Mouse (Mus musculus): Measurements from ENCODE around the gene Hes5. TPM values are rescaled to one million over a fixed set of nuclear protein-coding genes. Genes with fewer than 3 reads are reported as not detected.
A peak's percentile ranks its signal among the peaks of the same experiment; 100 is the strongest.

Gene Hes5
- polyA plus RNA-seq, 1 experiment from 2014 or later = 47.4 TPM

GRCm38 (mm10) chr4:154963190-154963836 lies 2.6 kb downstream of the Hes5 start:
- peaks cover 34% of the 10 kb centered on the region for H3K4me1 ChIP-seq (ENCODE audit: control insufficient read depth, insufficient read depth, low read length)
- no peaks in the 10 kb centered on the region for H3K36me3 ChIP-seq (replicated peaks; ENCODE audit: control insufficient read depth, insufficient read depth, low read depth, low read length)
- peaks cover 53% of the 10 kb centered on the region for H3K27me3 ChIP-seq (ENCODE audit: control insufficient read depth, insufficient read depth, low read length)
- H3K9ac ChIP-seq (replicated peaks; ENCODE audit: low read length) = peak overlapping the region; percentile 69
- ATAC-seq (replicated peaks; ENCODE audit: insufficient number of reproducible peaks, low FRiP score, low TSS enrichment, low read depth) (peak; percentile 1; the same call in 1 of the 2 replicates), DNase-seq (ENCODE audit: low spot score) (no peak)
- 22% methylated on average over 11 of the region's 11 CpGs for WGBS
- peak overlapping the region; percentile 25; the same call in 1 of the 2 replicates for H3K27ac ChIP-seq (replicated peaks; ENCODE audit: low read depth, low read length)
- H3K4me3 ChIP-seq (ENCODE audit: low read depth, low read length) = peak overlapping the region; percentile 84
- no peaks in the 10 kb centered on the region for H3K9me3 ChIP-seq (replicated peaks; ENCODE audit: control insufficient read depth, low read length)
- peak overlapping the region; percentile 51 for H3K4me2 ChIP-seq (ENCODE audit: low read depth, low read length)

- peaks cover 45% of the 10 kb centered on the region for H3K27me3 ChIP-seq (ENCODE audit: control insufficient read depth, insufficient read depth, low read length)
- H3K27ac ChIP-seq (replicated peaks; ENCODE audit: low read depth, low read length) = peak within 1 kb of the TSS; percentile 81
- peaks cover 28% of the 10 kb centered on the region for H3K4me1 ChIP-seq (ENCODE audit: control insufficient read depth, insufficient read depth, low read length)
- no peaks in the 10 kb centered on the region for H3K9me3 ChIP-seq (replicated peaks; ENCODE audit: control insufficient read depth, low read length)
- no peaks in the 10 kb centered on the region; the same call in 1 of the 2 replicates for H3K36me3 ChIP-seq (replicated peaks; ENCODE audit: control insufficient read depth, insufficient read depth, low read depth, low read length)
- peak within 1 kb of the TSS; percentile 84 for H3K4me3 ChIP-seq (ENCODE audit: low read depth, low read length)
- DNase-seq (ENCODE audit: low spot score) (peak; percentile 94), ATAC-seq (replicated peaks; ENCODE audit: insufficient number of reproducible peaks, low FRiP score, low TSS enrichment, low read depth) (peak; percentile 90)
- H3K9ac ChIP-seq (replicated peaks; ENCODE audit: low read length) = peak within 1 kb of the TSS; percentile 89
- peak within 1 kb of the TSS; percentile 60 for H3K4me2 ChIP-seq (ENCODE audit: low read depth, low read length)
- under 1% methylated on average over 66 of the region's 66 CpGs for WGBS
These were observed 3.3 kb downstream of the Hes5 start, which contains the start of gene Pank4 for GRCm38 (mm10) chr4:154963901-154964580. Gene Pank4 (plus strand): TSS chr4:154964123.

GRCm38 (mm10) chr4:154964581-154965235 lies 4.0 kb downstream of the Hes5 start:
- peaks cover 28% of the 10 kb centered on the region for H3K4me1 ChIP-seq (ENCODE audit: control insufficient read depth, insufficient read depth, low read length)

GRCm38 (mm10) chr4:154965856-154966255 lies 5.1 kb downstream of the Hes5 start:
- no peak overlapping the region for H3K27ac ChIP-seq (replicated peaks; ENCODE audit: low read depth, low read length)
- no peak for DNase-seq (ENCODE audit: low spot score)
- ATAC-seq (replicated peaks; ENCODE audit: insufficient number of reproducible peaks, low FRiP score, low TSS enrichment, low read depth) = no peak
- H3K4me3 ChIP-seq (ENCODE audit: low read depth, low read length) = no peak overlapping the region
- H3K36me3 ChIP-seq (replicated peaks; ENCODE audit: control insufficient read depth, insufficient read depth, low read depth, low read length) = peaks cover 10% of the 10 kb centered on the region
- no peak overlapping the region for H3K9ac ChIP-seq (replicated peaks; ENCODE audit: low read length)
- H3K4me1 ChIP-seq (ENCODE audit: control insufficient read depth, insufficient read depth, low read length) = peaks cover 20% of the 10 kb centered on the region
- no peak overlapping the region; the same call in 1 of the 2 replicates for H3K4me2 ChIP-seq (ENCODE audit: low read depth, low read length)
- peaks cover 27% of the 10 kb centered on the region for H3K27me3 ChIP-seq (ENCODE audit: control insufficient read depth, insufficient read depth, low read length)
- H3K9me3 ChIP-seq (replicated peaks; ENCODE audit: control insufficient read depth, low read length) = no peaks in the 10 kb centered on the region
- WGBS = 85% methylated on average over 3 of the region's 3 CpGs

More at GRCm38 (mm10) chr4:154964581-154965235, 4.0 kb downstream of the Hes5 start:
- H3K27me3 ChIP-seq (ENCODE audit: control insufficient read depth, insufficient read depth, low read length) = peaks cover 39% of the 10 kb centered on the region
- H3K27ac ChIP-seq (replicated peaks; ENCODE audit: low read depth, low read length) = peak overlapping the region; percentile 81
- peak overlapping the region; percentile 89 for H3K9ac ChIP-seq (replicated peaks; ENCODE audit: low read length)
- ATAC-seq (replicated peaks; ENCODE audit: insufficient number of reproducible peaks, low FRiP score, low TSS enrichment, low read depth) (no peak), DNase-seq (ENCODE audit: low spot score) (no peak)
- peak overlapping the region; percentile 84 for H3K4me3 ChIP-seq (ENCODE audit: low read depth, low read length)
- no peaks in the 10 kb centered on the region for H3K9me3 ChIP-seq (replicated peaks; ENCODE audit: control insufficient read depth, low read length)
- 3% methylated on average over 36 of the region's 36 CpGs for WGBS
- H3K36me3 ChIP-seq (replicated peaks; ENCODE audit: control insufficient read depth, insufficient read depth, low read depth, low read length) = peaks cover 3% of the 10 kb centered on the region; the same call in 1 of the 2 replicates
- H3K4me2 ChIP-seq (ENCODE audit: low read depth, low read length) = peak overlapping the region; percentile 60

- DNase-seq (ENCODE audit: low spot score) (peak; percentile 58), ATAC-seq (replicated peaks; ENCODE audit: insufficient number of reproducible peaks, low FRiP score, low TSS enrichment, low read depth) (no peak)
- no peak overlapping the region for H3K4me3 ChIP-seq (ENCODE audit: low read depth, low read length)
- H3K9ac ChIP-seq (replicated peaks; ENCODE audit: low read length) = no peak overlapping the region
- 67% methylated on average over 5 of the region's 5 CpGs for WGBS
- peaks cover 18% of the 10 kb centered on the region for H3K36me3 ChIP-seq (replicated peaks; ENCODE audit: control insufficient read depth, insufficient read depth, low read depth, low read length)
- H3K27me3 ChIP-seq (ENCODE audit: control insufficient read depth, insufficient read depth, low read length) = peaks cover 14% of the 10 kb centered on the region
- H3K27ac ChIP-seq (replicated peaks; ENCODE audit: low read depth, low read length) = no peak overlapping the region
- H3K4me1 ChIP-seq (ENCODE audit: control insufficient read depth, insufficient read depth, low read length) = peaks cover 11% of the 10 kb centered on the region
- H3K9me3 ChIP-seq (replicated peaks; ENCODE audit: control insufficient read depth, low read length) = no peaks in the 10 kb centered on the region
- H3K4me2 ChIP-seq (ENCODE audit: low read depth, low read length) = no peak overlapping the region
These were observed 6.5 kb downstream of the Hes5 start for GRCm38 (mm10) chr4:154967173-154967572.

- H3K4me1 ChIP-seq (ENCODE audit: control insufficient read depth, insufficient read depth, low read length) = no peaks in the 10 kb centered on the region
- H3K27ac ChIP-seq (replicated peaks; ENCODE audit: low read depth, low read length) = no peak overlapping the region
- no peak overlapping the region for H3K9ac ChIP-seq (replicated peaks; ENCODE audit: low read length)
- no peaks in the 10 kb centered on the region for H3K9me3 ChIP-seq (replicated peaks; ENCODE audit: control insufficient read depth, low read length)
- ATAC-seq (replicated peaks; ENCODE audit: insufficient number of reproducible peaks, low FRiP score, low TSS enrichment, low read depth) = no peak
- 95% methylated on average over 12 of the region's 12 CpGs for WGBS
- peaks cover 35% of the 10 kb centered on the region for H3K36me3 ChIP-seq (replicated peaks; ENCODE audit: control insufficient read depth, insufficient read depth, low read depth, low read length)
- H3K4me3 ChIP-seq (ENCODE audit: low read depth, low read length) = no peak overlapping the region
- no peak for DNase-seq (ENCODE audit: low spot score)
- no peak overlapping the region for H3K4me2 ChIP-seq (ENCODE audit: low read depth, low read length)
- no peaks in the 10 kb centered on the region for H3K27me3 ChIP-seq (ENCODE audit: control insufficient read depth, insufficient read depth, low read length)
These were observed 11.8 kb downstream of the Hes5 start for GRCm38 (mm10) chr4:154972546-154972945.

- Histone ChIP-seq H3K27me3 (ENCODE audit: control insufficient read depth, insufficient read depth, low read length) (no peaks in the 10 kb centered on the region), H3K9ac (replicated peaks; ENCODE audit: low read length) (no peak overlapping the region), H3K4me3 (ENCODE audit: low read depth, low read length) (no peak overlapping the region), H3K27ac (replicated peaks; ENCODE audit: low read depth, low read length) (no peak overlapping the region), H3K36me3 (replicated peaks; ENCODE audit: control insufficient read depth, insufficient read depth, low read depth, low read length) (peaks cover 44% of the 10 kb centered on the region), H3K9me3 (replicated peaks; ENCODE audit: control insufficient read depth, low read length) (no peaks in the 10 kb centered on the region), H3K4me1 (ENCODE audit: control insufficient read depth, insufficient read depth, low read length) (no peaks in the 10 kb centered on the region), H3K4me2 (ENCODE audit: low read depth, low read length) (no peak overlapping the region)
- 90% methylated on average over 11 of the region's 11 CpGs for WGBS
- DNase-seq (ENCODE audit: low spot score) = no peak
- no peak for ATAC-seq (replicated peaks; ENCODE audit: insufficient number of reproducible peaks, low FRiP score, low TSS enrichment, low read depth)
These were observed 13.5 kb downstream of the Hes5 start for GRCm38 (mm10) chr4:154974163-154974611.
